Mouse (Mus musculus) embryo, embryonic 11 days (tissue): ENCODE measurements around the gene Prpf38b.

Source experiments
- DNase-seq: peaks from one replicate; pipeline ENCODE4 v3.0.0-alpha.2; 2015

Gene Prpf38b

GRCm38 (mm10) chr3:108911548-108912413 is at the start of gene Prpf38b:
Gene Prpf38b, minus strand, starts transcription at chr3:108911727.
- DNase-seq: peak; percentile 99

GRCm38 (mm10) chr3:108961226-108961625 is 49.7 kb upstream of the Prpf38b start:
- DNase-seq: peak; percentile 78

- DNase-seq: no peak
Observed at GRCm38 (mm10) chr3:108959680-108960295, 48.3 kb upstream of the Prpf38b start.

- no peak for DNase-seq
Observed at GRCm38 (mm10) chr3:108957976-108958375, 46.4 kb upstream of the Prpf38b start.

- DNase-seq: no peak
Observed at GRCm38 (mm10) chr3:108940996-108941395, 29.5 kb upstream of the Prpf38b start.

- peak; percentile 62 for DNase-seq
Observed at GRCm38 (mm10) chr3:108940001-108940633, 28.6 kb upstream of the Prpf38b start, which contains the start of gene Gm9857. Gene Gm9857, minus strand, starts transcription at chr3:108940445.

GRCm38 (mm10) chr3:108939573-108939972 is 28.0 kb upstream of the Prpf38b start, which contains the start of gene Henmt1:
Gene Henmt1, plus strand, starts transcription at chr3:108939873.
- DNase-seq: no peak

GRCm38 (mm10) chr3:108938691-108939090 is 27.2 kb upstream of the Prpf38b start:
- DNase-seq: no peak

GRCm38 (mm10) chr3:108933557-108933956 is 22.0 kb upstream of the Prpf38b start:
- DNase-seq: no peak

- no peak for DNase-seq
Observed at GRCm38 (mm10) chr3:108926308-108926707, 14.8 kb upstream of the Prpf38b start.

- DNase-seq: no peak
Observed at GRCm38 (mm10) chr3:108925677-108926076, 14.2 kb upstream of the Prpf38b start.

GRCm38 (mm10) chr3:108921822-108922221 is 10.3 kb upstream of the Prpf38b start:
- no peak for DNase-seq

- DNase-seq: no peak
Observed at GRCm38 (mm10) chr3:108920442-108921070, 9.0 kb upstream of the Prpf38b start.

GRCm38 (mm10) chr3:108918852-108919251 is 7.3 kb upstream of the Prpf38b start:
- no peak for DNase-seq

- DNase-seq: no peak
Observed at GRCm38 (mm10) chr3:108917986-108918385, 6.5 kb upstream of the Prpf38b start.

GRCm38 (mm10) chr3:108916857-108917256 is 5.3 kb upstream of the Prpf38b start:
- DNase-seq: no peak

GRCm38 (mm10) chr3:108915999-108916398 is 4.5 kb upstream of the Prpf38b start:
- no peak for DNase-seq

- DNase-seq: peak; percentile 81
Observed at GRCm38 (mm10) chr3:108911081-108911547, 413 bp downstream of the Prpf38b start.

GRCm38 (mm10) chr3:108910303-108911080 is 1.0 kb downstream of the Prpf38b start:
- peak; percentile 34 for DNase-seq

GRCm38 (mm10) chr3:108902934-108903333 is 8.6 kb downstream of the Prpf38b start:
- no peak for DNase-seq

- DNase-seq: no peak
Observed at GRCm38 (mm10) chr3:108902038-108902437, 9.5 kb downstream of the Prpf38b start.

GRCm38 (mm10) chr3:108900681-108901080 is 10.8 kb downstream of the Prpf38b start:
- no peak for DNase-seq
